In the genomic region with DNA sequence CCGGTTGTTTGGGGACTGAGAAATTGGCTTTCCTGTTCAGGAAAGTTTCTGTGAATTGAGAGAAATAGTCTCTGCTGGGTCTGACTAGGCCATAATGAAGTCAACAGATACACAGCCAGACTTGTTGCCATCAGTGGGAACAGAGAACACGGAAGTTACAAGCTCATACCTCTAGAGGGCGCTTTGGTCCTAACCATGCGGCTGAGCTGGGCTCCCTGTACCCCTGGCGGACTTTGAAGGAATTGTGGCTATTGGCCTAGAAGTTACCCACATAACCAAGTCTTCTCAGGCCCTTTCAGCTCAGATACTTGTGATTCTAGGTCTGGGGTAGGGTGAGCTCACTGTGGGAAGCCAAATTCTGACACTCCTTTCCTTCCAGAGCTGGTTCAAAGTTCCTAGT, we compare ENCODE assay signal across 8 mouse cellular contexts. TPM values are rescaled to one million over a fixed set of nuclear protein-coding genes. Genes with fewer than 3 reads are reported as not detected.
DNase-seq lines count a peak whose midpoint lies in the region; ATAC-seq and TF ChIP-seq lines count a peak whose summit lies in the region.

No protein-coding gene starts in this region.

- DNase-seq in heart, adult 11 months = peak; percentile 95
- peak; percentile 80 to 91 for DNase-seq in adrenal gland, adult (ENCODE audit: inconsistent age in 2 of 2, low spot score in 1 of 2)
- peak; percentile 87 for DNase-seq in heart, embryonic 10.5 days (ENCODE audit: low spot score)
- DNase-seq in layer of hippocampus, postnatal 14 days (ENCODE audit: low spot score in 2 of 2) = peak; percentile 63 to 81
- DNase-seq in lung, postnatal 36 days = peak; percentile 91
- peak; percentile 53 for DNase-seq in spleen, adult 12 weeks (ENCODE audit: low spot score)

- no peak overlapping the region for H3K4me3 ChIP-seq in heart, embryonic 12.5 days
- no peak overlapping the region for H3K4me3 ChIP-seq in cortical plate, adult 2 months (ENCODE audit: insufficient read depth, low read length)
- no peak overlapping the region for H3K4me3 ChIP-seq in heart, embryonic 10.5 days

- 2% methylated on average over 5 of the region's 5 CpGs for WGBS in heart, embryonic 12.5 days
- WGBS in heart, embryonic 10.5 days = 2% methylated on average over 5 of the region's 5 CpGs

- no peak overlapping the region for H3K9ac ChIP-seq in heart, embryonic 12.5 days

- no peaks in the 10 kb centered on the region for H3K27me3 ChIP-seq in heart, embryonic 12.5 days (replicated peaks)
- no peaks in the 10 kb centered on the region for H3K27me3 ChIP-seq in heart, embryonic 10.5 days (ENCODE audit: insufficient read depth, poor library complexity, severe bottlenecking)

- TF ChIP-seq POLR2A in cortical plate, adult 2 months (IDR thresholded peaks at IDR 0.05; ENCODE audit: extremely low read depth, insufficient read depth, low read length) = no peak

- H3K4me1 ChIP-seq in heart, embryonic 12.5 days (replicated peaks) = 0 out of 2 replicates have a peak, but pooled peaks cover 9% of the 10 kb centered on the region
- no peaks in the 10 kb centered on the region for H3K4me1 ChIP-seq in cortical plate, adult 2 months (ENCODE audit: control insufficient read depth, insufficient read depth, low read length)
- peaks cover 15% of the 10 kb centered on the region; the same call in 1 of the 2 replicates for H3K4me1 ChIP-seq in heart, embryonic 10.5 days

- H3K36me3 ChIP-seq in heart, embryonic 12.5 days = no peaks in the 10 kb centered on the region
- no peaks in the 10 kb centered on the region for H3K36me3 ChIP-seq in heart, embryonic 10.5 days

- H3K9me3 ChIP-seq in heart, embryonic 12.5 days (replicated peaks) = no peaks in the 10 kb centered on the region
- H3K9me3 ChIP-seq in heart, embryonic 10.5 days = no peaks in the 10 kb centered on the region

- no peak for ATAC-seq in heart, embryonic 12.5 days (ENCODE audit: insufficient number of reproducible peaks, low FRiP score)

- no peak overlapping the region for H3K4me2 ChIP-seq in heart, embryonic 12.5 days

- no peak overlapping the region for H3K27ac ChIP-seq in heart, embryonic 12.5 days (ENCODE audit: poor library complexity, severe bottlenecking)
- no peak overlapping the region for H3K27ac ChIP-seq in cortical plate, adult 2 months (ENCODE audit: insufficient read depth, low read length)
- H3K27ac ChIP-seq in heart, embryonic 10.5 days = no peak overlapping the region

- peak; percentile 100 for TF ChIP-seq CTCF in cortical plate, adult 2 months (IDR thresholded peaks at IDR 0.05; ENCODE audit: extremely low read depth, insufficient read depth, low read length)

RNA-seq across cellular contexts. Expression of a gene that starts 6.9 kb away (rescaled TPM):
- 0.09 TPM in 1 of 2 replicates, not detected in the other for polyA plus RNA-seq in heart, embryonic 12.5 days (2016; fragmentation: Nextera tagmentation; extraction: Ambion mirVana)
- polyA plus RNA-seq in cortical plate, adult 2 months (2012; rRNA removed) = 0.45 and 0.69 TPM in 2 replicates
- 0.15 TPM in 1 of 2 replicates, not detected in the other for polyA plus RNA-seq in heart, embryonic 10.5 days (2016; fragmentation: Nextera tagmentation; extraction: Ambion mirVana)
- total RNA-seq in layer of hippocampus, postnatal 14 days (2021) = under 1 TPM; 0.19 to 0.65 TPM

RNA-seq across cellular contexts. Expression of a gene that starts 21.8 kb away (rescaled TPM):
- polyA plus RNA-seq in heart, embryonic 12.5 days (2016; fragmentation: Nextera tagmentation; extraction: Ambion mirVana) = 0.72 and 1.3 TPM in 2 replicates
- polyA plus RNA-seq in cortical plate, adult 2 months (2012; rRNA removed) = 0.40 TPM in 1 of 2 replicates, not detected in the other
- polyA plus RNA-seq in heart, embryonic 10.5 days (2016; fragmentation: Nextera tagmentation; extraction: Ambion mirVana) = 0.40 TPM in 1 of 2 replicates, not detected in the other
- under 1 TPM; 0.32 to 0.74 TPM for total RNA-seq in layer of hippocampus, postnatal 14 days (2021)

RNA-seq across cellular contexts. Expression of a gene that starts 45.9 kb away (rescaled TPM):
- 1.3 and 1.5 TPM in 2 replicates for polyA plus RNA-seq in heart, embryonic 12.5 days (2016; fragmentation: Nextera tagmentation; extraction: Ambion mirVana)
- polyA plus RNA-seq in cortical plate, adult 2 months (2012; rRNA removed) = 0.83 and 1.3 TPM in 2 replicates
- polyA plus RNA-seq in heart, embryonic 10.5 days (2016; fragmentation: Nextera tagmentation; extraction: Ambion mirVana) = 0.68 and 1.3 TPM in 2 replicates
- total RNA-seq in layer of hippocampus, postnatal 14 days (2021) = 1 to 10 TPM; 2.0 to 2.6 TPM

RNA-seq across cellular contexts. Expression of a gene that starts 51.3 kb away (rescaled TPM):
- polyA plus RNA-seq in heart, embryonic 12.5 days (2016; fragmentation: Nextera tagmentation; extraction: Ambion mirVana) = not detected in 2 replicates
- 1.1 and 1.3 TPM in 2 replicates for polyA plus RNA-seq in cortical plate, adult 2 months (2012; rRNA removed)
- polyA plus RNA-seq in heart, embryonic 10.5 days (2016; fragmentation: Nextera tagmentation; extraction: Ambion mirVana) = 0.51 and 1.3 TPM in 2 replicates
- total RNA-seq in layer of hippocampus, postnatal 14 days (2021) = under 1 TPM; 0.37 to 0.57 TPM
